Mouse (Mus musculus) left cerebral cortex, adult 2 months (tissue): ENCODE results near the gene Mansc1. TPM values are rescaled to one million over a fixed set of nuclear protein-coding genes. Genes with fewer than 3 reads are reported as not detected.
A peak's percentile ranks its signal among the peaks of the same experiment; 100 is the strongest.

ENCODE experiments used
- DNase-seq, 2 experiments: peaks; one replicate each; pipeline ENCODE4 v3.0.0; 2021 to 2022; ENCODE audit warnings: low spot score in 2 of 2, mixed read lengths in 1 of 2; ENCODE audit errors: extremely low spot score in 1 of 2
- H3K27ac ChIP-seq: fragments of 200-600 bp; 2 replicates; pipeline ENCODE4 v1.8.1; 2022
- H3K4me3 ChIP-seq: fragments of 200-600 bp; 2 replicates; pipeline ENCODE4 v1.8.1; 2022
- CTCF ChIP-seq: fragments of 200-600 bp; IDR thresholded peaks from 2 replicates; pipeline ENCODE4 v1.8.1; 2022; ENCODE audit warnings: antibody characterized with exemption, mild to moderate bottlenecking, moderate library complexity
- intact Hi-C: fragments of 180-260 bp; cut with DNase I; formaldehyde crosslinking; loops from one replicate; pipeline ENCODE4 v1.15.1; 2025
- total RNA-seq, 2 experiments: library from RNA; stranded (reverse); gene quantifications; 2 replicates each; pipeline ENCODE4 v1.2.3; 2021

Mansc1 gene
- total RNA-seq, 2 experiments from 2014 or later = 11.5 to 12.7 TPM

DNA sequence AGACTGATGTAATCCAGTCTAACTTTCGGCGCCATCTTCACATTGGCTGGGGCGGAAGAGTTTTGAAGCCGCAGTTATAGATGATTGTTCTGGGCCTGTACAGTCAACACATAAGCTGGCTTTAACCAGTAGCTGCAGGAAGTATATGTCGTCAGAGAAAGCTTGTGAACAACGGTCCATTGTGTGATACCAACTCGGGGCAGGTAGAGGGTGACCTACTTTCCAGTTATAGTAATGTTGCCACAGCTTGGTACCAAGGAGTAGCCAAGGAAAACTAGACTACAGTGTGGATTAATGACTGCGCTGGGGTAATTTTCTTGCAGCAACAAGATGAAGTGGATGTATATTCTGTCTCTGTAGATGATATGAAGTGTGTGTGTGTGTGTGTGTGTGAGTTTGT, 1.3 kb upstream of the Mansc1 start:
- no peak for DNase-seq
- Histone ChIP-seq H3K4me3 (no peak overlapping the region), H3K27ac (no peak overlapping the region)
- no peak for TF ChIP-seq CTCF
- intact Hi-C loops = no loop called here

- Histone ChIP-seq H3K27ac (peak overlapping the region; percentile 86; the same call in 1 of the 2 replicates), H3K4me3 (peak overlapping the region; percentile 70)
- DNase-seq = no peak
- TF ChIP-seq CTCF = no peak
- intact Hi-C loops = no loop called here
These were observed 468 bp upstream of the Mansc1 start for GRCm38 (mm10) chr6:134632756-134633155.

DNA sequence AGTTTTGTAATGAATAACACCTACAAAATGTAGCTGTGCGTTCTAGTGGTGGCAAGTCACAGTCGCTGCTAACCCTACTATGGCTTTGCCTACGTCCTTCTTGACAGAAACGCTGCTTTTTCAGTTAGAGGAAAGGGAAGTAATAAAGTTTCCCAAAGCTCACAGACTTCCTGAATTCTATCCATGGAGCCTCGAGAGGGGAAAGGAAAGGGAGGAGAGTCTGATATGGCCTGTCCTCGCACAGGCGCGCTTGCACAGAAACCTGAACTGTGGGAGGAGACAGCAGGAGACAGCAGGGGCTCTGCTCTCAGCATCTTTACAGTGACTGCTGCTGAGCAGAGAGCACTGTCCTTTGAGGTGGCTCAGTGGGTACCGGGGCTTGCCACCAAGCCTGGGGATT, 1.8 kb downstream of the Mansc1 start:
- no peak for DNase-seq
- intact Hi-C loops = no loop called here
- H3K4me3 ChIP-seq = no peak overlapping the region
- TF ChIP-seq CTCF = no peak
- no peak overlapping the region for H3K27ac ChIP-seq

DNA sequence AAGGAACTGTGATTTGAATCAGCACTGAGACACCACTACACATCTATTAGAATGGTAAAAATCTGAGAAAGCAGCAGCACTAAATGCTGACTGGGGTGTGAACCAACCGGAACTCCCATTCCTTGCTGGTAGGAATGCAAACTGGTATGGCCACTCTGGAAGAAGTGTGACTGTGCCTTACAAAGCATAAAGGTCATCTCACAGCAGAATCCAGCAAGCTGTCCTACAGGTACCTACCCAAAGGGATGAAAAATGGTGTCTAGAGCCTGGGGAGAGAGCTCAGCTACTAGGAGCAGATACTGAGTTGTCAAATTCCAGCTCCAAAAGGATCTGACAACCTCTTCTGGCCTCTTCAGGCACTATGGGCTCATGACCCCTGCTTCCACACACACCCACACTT, 5.7 kb downstream of the Mansc1 start:
- no peak for DNase-seq
- Histone ChIP-seq H3K27ac (no peak overlapping the region), H3K4me3 (no peak overlapping the region)
- no peak for TF ChIP-seq CTCF
- intact Hi-C loops = no loop called here

DNA sequence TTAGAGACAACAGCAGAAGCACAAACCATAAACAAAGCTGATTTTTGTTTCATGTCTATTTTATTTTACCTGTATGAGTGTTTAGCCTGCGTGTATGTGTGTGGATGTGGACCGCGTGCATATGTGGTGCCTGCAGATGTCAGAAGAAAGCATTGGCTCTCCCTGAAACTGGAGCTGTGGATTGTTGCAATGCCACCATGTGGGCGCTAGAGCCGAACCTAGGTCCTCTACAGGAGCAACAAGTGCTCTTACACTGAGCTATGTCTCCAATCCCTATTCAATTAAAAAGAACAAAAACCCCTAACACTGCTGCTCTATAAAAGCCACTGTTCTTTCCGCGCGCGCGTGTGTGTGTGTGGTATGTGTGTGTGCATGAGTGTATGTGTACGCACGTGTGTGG, 6.9 kb downstream of the Mansc1 start:
- H3K27ac ChIP-seq = no peak overlapping the region
- intact Hi-C loops = no loop called here
- no peak for DNase-seq
- no peak overlapping the region for H3K4me3 ChIP-seq
- no peak for TF ChIP-seq CTCF

DNA sequence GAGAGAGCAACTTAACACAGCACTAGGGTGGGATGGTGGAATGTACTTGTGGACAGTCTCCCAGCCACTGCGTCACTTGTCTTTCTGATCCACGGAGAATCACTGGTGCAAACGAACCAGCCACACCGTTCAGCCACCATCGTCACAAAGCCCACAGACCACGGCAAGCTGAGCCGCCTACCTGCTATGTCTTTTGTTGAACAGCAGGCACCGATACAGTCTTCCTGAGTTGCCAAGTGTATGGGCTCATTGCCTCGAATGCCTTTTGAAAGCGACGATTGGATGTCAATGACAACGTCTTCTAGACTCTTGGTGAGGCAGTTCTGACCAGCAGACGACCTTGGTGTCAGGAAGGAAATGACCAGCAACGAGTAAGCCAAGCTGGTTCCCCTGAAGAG, 10.7 kb downstream of the Mansc1 start:
- peak; percentile 22 to 46 for DNase-seq
- TF ChIP-seq CTCF = no peak
- Histone ChIP-seq H3K4me3 (no peak overlapping the region), H3K27ac (peak overlapping the region; percentile 50)
- intact Hi-C loops = loop anchor here (1.0 kb wide), 1 partner anchor 21 kb away; no protein-coding TSS in a partner anchor

GRCm38 (mm10) chr6:134620846-134621551, 11.3 kb downstream of the Mansc1 start:
- peak; percentile 66 to 71 for DNase-seq
- H3K4me3 ChIP-seq = no peak overlapping the region
- TF ChIP-seq CTCF = peak; percentile 72
- intact Hi-C loops = loop anchor here (1.0 kb wide), 1 partner anchor 21 kb away; no protein-coding TSS in a partner anchor
- peak overlapping the region; percentile 50 for H3K27ac ChIP-seq

GRCm38 (mm10) chr6:134620129-134620528, 12.2 kb downstream of the Mansc1 start:
- H3K4me3 ChIP-seq = no peak overlapping the region
- H3K27ac ChIP-seq = no peak overlapping the region
- intact Hi-C loops = no loop called here
- DNase-seq = no peak
- TF ChIP-seq CTCF = no peak

DNA sequence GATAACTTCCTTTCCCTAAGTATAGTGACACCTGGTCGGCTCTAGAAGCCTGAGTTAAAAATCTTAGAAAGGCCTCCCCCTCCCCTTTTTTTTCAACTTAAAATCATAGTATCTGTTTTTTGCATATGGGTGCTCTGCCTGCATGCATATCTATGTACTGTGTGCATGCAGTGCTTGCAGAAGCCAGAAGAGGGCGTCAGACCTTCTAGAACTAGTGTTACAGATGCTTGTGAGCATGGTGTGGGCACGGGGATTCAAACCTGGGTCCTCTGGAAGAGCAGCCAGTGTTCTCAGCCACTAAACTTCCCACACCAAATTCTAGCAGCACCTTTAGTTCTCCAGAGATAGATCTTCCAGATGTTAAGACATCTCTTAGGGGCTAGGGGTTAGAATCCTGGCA, 14.7 kb downstream of the Mansc1 start:
- TF ChIP-seq CTCF = no peak; the same call in 1 of the 2 replicates
- no peak overlapping the region for H3K4me3 ChIP-seq
- no peak for DNase-seq
- intact Hi-C loops = loop anchor here (5.0 kb wide), 1 partner anchor 655 kb away; no protein-coding TSS in a partner anchor
- H3K27ac ChIP-seq = no peak overlapping the region

DNA sequence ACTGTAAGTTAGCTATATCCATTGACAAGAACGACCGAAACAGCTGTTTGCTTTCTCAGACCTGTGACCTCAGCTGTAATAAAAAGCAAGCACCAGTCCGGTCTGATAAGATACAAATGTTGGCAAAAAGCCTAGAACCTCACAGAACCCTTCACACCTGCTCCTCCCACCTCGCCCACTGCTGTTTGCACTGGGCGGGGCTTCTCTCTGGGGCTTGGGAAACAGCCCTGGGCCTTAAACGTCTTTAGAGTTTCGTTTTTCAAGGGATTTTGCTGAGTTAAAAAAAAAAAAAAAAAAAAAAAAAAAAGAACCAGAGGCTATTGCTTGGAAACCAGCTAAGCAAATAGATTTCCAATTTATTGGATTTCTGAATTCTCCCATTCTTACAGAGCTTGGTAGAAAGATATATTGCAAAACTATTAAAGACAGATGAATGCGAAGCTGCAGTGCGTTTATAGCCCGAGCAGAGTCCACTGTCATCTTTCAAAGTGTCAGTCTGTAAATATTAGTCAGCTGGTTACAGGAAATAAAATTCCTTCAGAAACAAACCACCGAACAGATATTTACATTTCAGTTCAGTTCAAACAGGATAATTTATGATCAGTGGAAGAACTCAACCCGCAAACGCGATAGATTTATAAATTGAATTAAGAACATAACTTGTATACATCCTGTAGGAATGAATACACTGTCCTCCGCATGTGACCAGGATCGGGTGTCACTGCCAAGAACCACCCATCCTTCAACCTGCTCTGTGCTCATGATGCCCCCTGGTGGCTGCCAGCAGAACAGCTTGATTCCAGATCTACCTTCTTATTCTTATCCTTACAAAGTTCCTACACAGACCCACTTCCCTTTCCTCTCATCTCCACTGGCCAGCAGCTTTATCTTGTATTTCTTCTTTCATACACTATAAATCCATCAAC, 17.3 kb downstream of the Mansc1 start:
- Histone ChIP-seq H3K27ac (no peak overlapping the region), H3K4me3 (peak overlapping the region; percentile 40)
- intact Hi-C loops = loop anchor here (1.0 to 5.0 kb wide), 2 partner anchors 190 to 653 kb away; no protein-coding TSS in a partner anchor
- peak; percentile 83 to 87 for DNase-seq
- peak; percentile 99 for TF ChIP-seq CTCF

GRCm38 (mm10) chr6:134614322-134614721, 18.0 kb downstream of the Mansc1 start:
- TF ChIP-seq CTCF = no peak
- intact Hi-C loops = no loop called here
- Histone ChIP-seq H3K4me3 (no peak overlapping the region), H3K27ac (no peak overlapping the region)
- DNase-seq = no peak

DNA sequence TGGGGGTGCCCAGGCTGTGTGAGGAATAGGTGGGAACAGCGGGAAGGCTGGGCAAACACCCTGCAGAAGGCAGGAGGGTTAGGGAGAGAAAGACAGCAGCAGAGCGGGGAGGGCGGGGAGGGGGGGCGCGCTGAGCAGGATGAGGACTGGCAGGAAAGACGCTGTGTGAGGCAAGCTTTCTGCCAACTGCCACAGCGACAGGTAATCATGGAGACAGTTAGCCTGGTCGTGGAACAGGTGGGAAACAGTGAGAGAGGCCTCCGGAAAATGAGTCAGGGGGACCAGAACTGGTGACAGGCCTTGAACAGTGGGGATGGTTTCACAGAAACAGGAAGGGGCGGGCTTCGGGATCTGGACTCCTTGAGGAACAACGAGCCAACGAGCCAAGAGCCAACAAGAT, 20.4 kb downstream of the Mansc1 start:
- intact Hi-C loops = no loop called here
- H3K27ac ChIP-seq = no peak overlapping the region
- no peak for DNase-seq
- H3K4me3 ChIP-seq = no peak overlapping the region
- TF ChIP-seq CTCF = no peak
